Mouse (Mus musculus) ES-E14 (cell line): ENCODE results near the gene Olfr1186. TPM values are rescaled to one million over a fixed set of nuclear protein-coding genes. Genes with fewer than 3 reads are reported as not detected.
"Not testable (repeated sequence)": the region's sequence is repeated elsewhere in the genome, so short reads cannot be mapped to it uniquely, and the experiment has no call there.

Experiments
- DNase-seq: peaks from one replicate; pipeline ENCODE4 v3.0.0-alpha.2; 2013; ENCODE audit warnings: low read depth, low spot score
- H3K27ac ChIP-seq: 2 replicates; pipeline ENCODE4 v1.5.1; 2012; ENCODE audit warnings: low read depth, mild to moderate bottlenecking, low read length, moderate library complexity, mixed read lengths; ENCODE audit not compliant: poor library complexity, insufficient read depth, severe bottlenecking
- H3K36me3 ChIP-seq: 2 replicates; pipeline ENCODE4 v1.6.1; 2012; ENCODE audit warnings: mild to moderate bottlenecking, low read length, moderate library complexity, mixed read lengths; ENCODE audit not compliant: control insufficient read depth, poor library complexity, insufficient read depth, severe bottlenecking
- H3K4me1 ChIP-seq, 2 experiments: fragments of 150-350 bp in 1 of 2; sonication (generic) in 1 of 2; 2 replicates each; pipeline ENCODE4 v1.6.1; 2012; ENCODE audit warnings: low read length in 2 of 2, mild to moderate bottlenecking in 1 of 2, mixed read lengths in 1 of 2; ENCODE audit not compliant: control insufficient read depth in 2 of 2, insufficient read depth in 2 of 2, poor library complexity in 1 of 2
- H3K4me3 ChIP-seq, 2 experiments: fragments of 150-350 bp in 1 of 2; sonication (generic) in 1 of 2; 2 replicates each; pipeline ENCODE4 v1.5.1; 2012; ENCODE audit warnings: low read length in 2 of 2, low read depth in 1 of 2, mild to moderate bottlenecking in 1 of 2, mixed read lengths in 1 of 2; ENCODE audit not compliant: insufficient read depth in 1 of 2, poor library complexity in 1 of 2, severe bottlenecking in 1 of 2
- H3K9ac ChIP-seq: 2 replicates; pipeline ENCODE4 v1.6.1; 2012; ENCODE audit warnings: low read depth, mild to moderate bottlenecking, low read length, mixed read lengths; ENCODE audit not compliant: poor library complexity, insufficient read depth, severe bottlenecking
- H3K9me3 ChIP-seq: fragments of 150-350 bp; sonication (generic); 2 replicates; pipeline ENCODE4 v1.6.1; 2012; ENCODE audit warnings: low read depth, mild to moderate bottlenecking, low read length; ENCODE audit not compliant: control insufficient read depth, insufficient read depth
- CHD2 ChIP-seq: IDR thresholded peaks from 2 replicates; pipeline ENCODE4 v1.6.1; 2014; ENCODE audit warnings: mild to moderate bottlenecking, low read depth, low read length, inconsistent platforms
- HCFC1 ChIP-seq: IDR thresholded peaks from 2 replicates; pipeline ENCODE4 v1.6.1; 2012; ENCODE audit warnings: low read length, inconsistent platforms, borderline replicate concordance; ENCODE audit not compliant: insufficient read depth
- MAFK ChIP-seq: IDR thresholded peaks from 2 replicates; pipeline ENCODE4 v1.6.1; 2014; ENCODE audit warnings: mild to moderate bottlenecking, low read depth, low read length, inconsistent platforms; ENCODE audit not compliant: insufficient read depth
- ZC3H11A ChIP-seq: IDR thresholded peaks from 2 replicates; pipeline ENCODE4 v1.6.1; 2012; ENCODE audit warnings: low read depth, mild to moderate bottlenecking, inconsistent platforms, low read length, borderline replicate concordance
- ZNF384 ChIP-seq: IDR thresholded peaks from 2 replicates; pipeline ENCODE4 v1.6.1; 2012; ENCODE audit warnings: low read depth, low read length, inconsistent platforms
- in situ Hi-C, 2 experiments: fragments of 600-800 bp; cut with MboI; formaldehyde crosslinking; loops; one replicate each; pipeline ENCODE4 v1.15.1; 2025; ENCODE audit warnings: low sequenced_read_pairs in 2 of 2, inconsistent platforms in 1 of 2; ENCODE audit not compliant: unreplicated experiment in 2 of 2
- total RNA-seq: library from RNA; depleted of rRNA; stranded (reverse); fragments of 300-350 nt; gene quantifications from 2 replicates; pipeline ENCODE4 v1.2.3, GENCODE M21; 2012; rRNA removed

Gene Olfr1186
- total RNA-seq, result not detected in 2 replicates

DNA sequence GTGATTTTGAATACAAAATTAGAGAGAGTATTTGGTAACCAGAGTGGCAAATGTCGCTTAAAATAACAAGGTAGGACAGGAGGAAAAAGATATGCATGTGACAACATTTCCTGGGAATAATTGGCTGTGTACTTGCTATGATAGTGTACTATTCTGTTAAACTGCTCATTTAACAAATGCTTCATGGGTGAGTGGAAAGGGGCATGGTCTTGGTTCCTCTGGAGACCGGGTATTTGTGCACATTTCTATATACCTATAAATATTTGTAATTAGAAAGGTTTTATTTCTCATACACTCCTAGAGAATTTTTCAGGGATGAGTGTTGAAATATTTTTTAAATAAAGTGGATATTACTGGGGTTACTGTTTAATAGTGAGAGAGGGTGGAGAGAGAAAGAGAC is at the start of gene Olfr1186:
TSS of gene Olfr1186 (plus strand) at position 301 of the 400 bp plus-strand sequence.
- TF ChIP-seq MAFK, result no peak
- no peak for TF ChIP-seq CHD2
- no peak for TF ChIP-seq HCFC1
- TF ChIP-seq ZNF384, result no peak
- no peak for TF ChIP-seq ZC3H11A
- DNase-seq, result no peak
- no peak within 1 kb of the TSS for H3K4me3 ChIP-seq
- no peak within 1 kb of the TSS for H3K9ac ChIP-seq
- H3K9me3 ChIP-seq, result no peaks in the 10 kb centered on the region
- H3K36me3 ChIP-seq, result no peaks in the 10 kb centered on the region
- H3K27ac ChIP-seq, result no peak within 1 kb of the TSS
- in situ Hi-C loops, result no loop called here
- H3K4me1 ChIP-seq, result no peaks in the 10 kb centered on the region

DNA sequence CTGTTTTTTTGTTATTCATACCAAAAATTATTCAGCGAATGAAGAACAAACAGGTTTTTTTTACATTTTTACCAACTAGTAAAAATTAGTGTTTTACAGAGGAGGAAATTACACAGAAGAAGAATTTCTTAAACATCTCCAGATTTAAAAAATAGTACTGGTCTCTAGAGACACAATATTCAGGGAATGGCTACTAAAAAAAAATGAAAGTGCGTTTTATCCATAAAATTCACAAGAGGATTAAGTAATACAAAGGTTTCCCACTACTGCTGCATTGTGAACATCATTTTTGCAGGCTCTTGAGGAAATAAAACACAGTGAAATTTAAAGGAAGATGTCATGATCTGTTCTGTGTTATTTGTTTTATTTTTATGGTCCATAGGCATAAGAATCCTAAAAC is 35.1 kb upstream of the Olfr1186 start, which contains the start of gene Olfr1184:
TSS of gene Olfr1184 (plus strand) at position 301 of the 400 bp plus-strand sequence.
- H3K9me3 ChIP-seq, result no peaks in the 10 kb centered on the region
- in situ Hi-C loops, result no loop called here
- H3K4me3 ChIP-seq, result no peak within 1 kb of the TSS
- H3K4me1 ChIP-seq, result no peaks in the 10 kb centered on the region
- DNase-seq, result no peak
- TF ChIP-seq ZC3H11A, result no peak
- no peak for TF ChIP-seq MAFK
- no peak within 1 kb of the TSS for H3K9ac ChIP-seq
- H3K27ac ChIP-seq, result no peak within 1 kb of the TSS
- H3K36me3 ChIP-seq, result no peaks in the 10 kb centered on the region

DNA sequence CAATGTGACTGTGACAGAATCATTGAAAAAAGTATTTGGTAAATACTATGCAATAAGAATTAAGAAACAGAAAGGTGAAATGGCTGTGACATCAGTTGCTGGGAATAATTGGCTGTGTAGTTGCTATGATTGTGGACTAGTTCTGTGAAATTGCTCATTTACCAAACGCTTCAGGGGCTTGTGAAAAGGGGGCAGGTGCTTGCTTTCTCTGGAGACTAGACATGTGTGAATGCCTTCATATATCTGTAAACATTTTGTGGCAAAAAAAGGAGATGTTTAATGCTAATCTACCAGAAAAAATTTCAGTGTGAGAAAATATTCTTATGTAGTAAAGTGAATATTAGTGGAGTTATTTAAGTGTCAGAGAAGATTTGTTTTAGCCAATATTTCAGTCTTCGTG is 25.3 kb upstream of the Olfr1186 start, which contains the start of gene Olfr1185-ps1:
TSS of gene Olfr1185-ps1 (plus strand) at position 301 of the 400 bp plus-strand sequence.
- Histone ChIP-seq H3K4me3 (no peak within 1 kb of the TSS), H3K27ac (no peak within 1 kb of the TSS)
- in situ Hi-C loops, result no loop called here

DNA sequence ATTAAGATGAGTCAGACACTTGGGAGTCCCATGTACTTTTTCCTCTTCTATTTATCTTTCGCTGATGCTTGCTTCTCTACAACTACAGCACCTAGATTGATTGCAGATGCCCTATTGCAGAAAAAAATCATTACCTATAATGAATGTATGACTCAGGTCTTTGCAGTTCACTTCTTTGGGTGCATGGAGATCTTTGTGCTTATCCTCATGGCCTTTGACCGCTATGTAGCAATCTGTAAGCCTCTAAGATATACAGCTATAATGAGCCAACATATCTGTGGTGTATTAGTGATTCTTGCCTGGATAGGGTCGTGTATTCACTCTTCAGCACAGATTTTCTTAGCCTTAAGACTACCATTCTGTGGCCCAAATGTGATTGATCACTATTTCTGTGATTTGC is 7.4 kb downstream of the Olfr1186 start:
- no peak for TF ChIP-seq ZC3H11A
- TF ChIP-seq HCFC1, result no peak
- no peak for TF ChIP-seq MAFK
- no peak for TF ChIP-seq ZNF384
- TF ChIP-seq CHD2, result no peak
- Histone ChIP-seq H3K27ac (no peak overlapping the region), H3K4me1 (no peaks in the 10 kb centered on the region), H3K4me3 (no peak overlapping the region), H3K9me3 (no peaks in the 10 kb centered on the region; the same call in 1 of the 2 replicates), H3K9ac (no peak overlapping the region), H3K36me3 (no peaks in the 10 kb centered on the region)
- in situ Hi-C loops, result no loop called here
- DNase-seq, result no peak

More for the DNA sequence above, 25.3 kb upstream of the Olfr1186 start, which contains the start of gene Olfr1185-ps1:
- TF ChIP-seq ZNF384, result no peak
- H3K36me3 ChIP-seq, result no peaks in the 10 kb centered on the region
- H3K9me3 ChIP-seq, result no peaks in the 10 kb centered on the region
- H3K4me1 ChIP-seq, result no peaks in the 10 kb centered on the region
- H3K9ac ChIP-seq, result no peak within 1 kb of the TSS
- DNase-seq, result no peak

DNA sequence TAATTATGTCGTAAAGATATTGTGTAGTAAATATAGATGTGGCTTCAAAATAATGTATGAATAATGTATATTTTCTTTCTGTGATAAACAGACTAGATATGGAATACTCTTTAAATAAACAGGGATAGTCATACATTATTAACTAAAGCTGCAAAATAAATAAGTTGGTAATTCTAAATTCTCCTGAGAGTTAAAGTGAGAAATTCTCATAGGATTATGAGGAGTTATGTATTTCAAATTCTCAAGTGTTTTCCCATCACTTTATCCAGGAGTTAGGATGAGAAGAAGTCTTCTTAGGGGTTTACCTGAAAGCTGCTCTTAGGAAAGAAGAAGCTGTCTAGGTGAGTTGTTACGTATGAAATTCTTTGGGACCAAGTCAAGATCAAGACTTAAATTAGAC is 38.3 kb downstream of the Olfr1186 start, which contains the start of gene Olfr1188:
TSS of gene Olfr1188 (plus strand) at position 301 of the 400 bp plus-strand sequence.
- no peak for DNase-seq
- Histone ChIP-seq H3K27ac (no peak within 1 kb of the TSS), H3K36me3 (no peaks in the 10 kb centered on the region), H3K9me3 (no peaks in the 10 kb centered on the region), H3K4me1 (no peaks in the 10 kb centered on the region), H3K9ac (no peak within 1 kb of the TSS), H3K4me3 (no peak within 1 kb of the TSS)
- in situ Hi-C loops, result no loop called here
- TF ChIP-seq MAFK, result no peak

DNA sequence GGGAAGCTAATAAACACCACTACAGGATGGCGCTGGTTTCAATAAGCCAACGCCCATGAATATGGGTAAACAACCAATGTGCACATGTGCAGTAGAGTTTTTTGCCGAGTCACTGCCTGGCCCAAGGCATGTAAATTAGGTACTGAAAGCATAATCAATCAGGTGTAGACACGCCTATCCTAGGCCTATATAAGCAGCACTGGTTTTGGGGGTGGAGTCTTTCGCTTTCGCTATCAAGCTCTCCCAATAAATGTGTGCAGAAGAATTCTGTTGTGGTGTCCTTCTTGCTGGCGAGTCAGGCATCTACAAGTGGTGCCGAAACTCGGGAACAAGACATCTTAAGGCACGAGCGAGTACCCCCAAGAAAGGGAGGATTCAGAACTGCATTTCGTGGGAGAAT is 54.3 kb downstream of the Olfr1186 start:
- H3K27ac ChIP-seq, H3K4me3 ChIP-seq, DNase-seq, in situ Hi-C loops, H3K9ac ChIP-seq, H3K4me1 ChIP-seq, H3K36me3 ChIP-seq, H3K9me3 ChIP-seq: not testable (repeated sequence)
